28 mouse cellular contexts compared by ENCODE assay signal in genomic region chr11:78594271-78594964, GRCm38 (mm10). TPM values are rescaled to one million over a fixed set of nuclear protein-coding genes. Genes with fewer than 3 reads are reported as not detected.
A peak's percentile ranks its signal among the peaks of the same experiment; 100 is the strongest.
DNase-seq lines count a peak whose midpoint lies in the region; ATAC-seq lines count a peak whose summit lies in the region.
"Had no signal": no experiment of that assay in that cellular context is flagged by ENCODE, and none has a peak within 500 bp of the region (broad histone marks: within the 10 kb centered on the region; RNA-seq: fewer than 3 reads in every experiment).

No protein-coding gene starts in this region.

- H3K27ac ChIP-seq in embryonic facial prominence, embryonic 14.5 days (replicated peaks; ENCODE audit: low read depth, low read length): no peak overlapping the region
- H3K27ac ChIP-seq in embryonic facial prominence, embryonic 10.5 days (replicated peaks): no peak overlapping the region
- peak overlapping the region; percentile 46 for H3K27ac ChIP-seq in heart, embryonic 13.5 days (replicated peaks)
- H3K27ac ChIP-seq in heart, embryonic 16.5 days (ENCODE audit: low read length): peak overlapping the region; percentile 26
- H3K27ac ChIP-seq: embryonic facial prominence, embryonic 15.5 days; gastrocnemius, adult 2 months; heart, adult 2 months; hindbrain, embryonic 14.5 days; hindbrain, postnatal 0 days had no signal

- H3K4me3 ChIP-seq in embryonic facial prominence, embryonic 14.5 days (ENCODE audit: low read depth, low read length): no peak overlapping the region
- H3K4me3 ChIP-seq in embryonic facial prominence, embryonic 10.5 days: no peak overlapping the region
- H3K4me3 ChIP-seq in heart, embryonic 13.5 days: no peak overlapping the region
- no peak overlapping the region for H3K4me3 ChIP-seq in heart, embryonic 16.5 days (ENCODE audit: low read length)
- H3K4me3 ChIP-seq: embryonic facial prominence, embryonic 15.5 days; gastrocnemius, adult 2 months; heart, adult 2 months had no signal

- peaks cover 9% of the 10 kb centered on the region; the same call in 1 of the 2 replicates for H3K4me1 ChIP-seq in embryonic facial prominence, embryonic 14.5 days (ENCODE audit: control insufficient read depth, insufficient read depth, low read length)
- peaks cover 35% of the 10 kb centered on the region for H3K4me1 ChIP-seq in embryonic facial prominence, embryonic 10.5 days
- peaks cover 26% of the 10 kb centered on the region for H3K4me1 ChIP-seq in heart, embryonic 13.5 days
- peaks cover 16% of the 10 kb centered on the region for H3K4me1 ChIP-seq in heart, embryonic 16.5 days (ENCODE audit: control insufficient read depth, insufficient read depth, low read length)

- WGBS in embryonic facial prominence, embryonic 14.5 days: 91% methylated on average over 6 of the region's 6 CpGs
- whole genome bisulfite sequencing in embryonic facial prominence, embryonic 10.5 days: 90% methylated on average over 6 of the region's 6 CpGs
- 45% methylated on average over 6 of the region's 6 CpGs for WGBS in heart, embryonic 13.5 days
- 48% methylated on average over 6 of the region's 6 CpGs for WGBS in heart, embryonic 16.5 days

- ATAC-seq in embryonic facial prominence, embryonic 14.5 days (ENCODE audit: low read depth): peak; percentile 50; the same call in 1 of the 2 replicates
- no peak for ATAC-seq in heart, embryonic 13.5 days (ENCODE audit: extremely low read depth, insufficient number of reproducible peaks, low FRiP score, low TSS enrichment)
- ATAC-seq in heart, embryonic 16.5 days (replicated peaks; ENCODE audit: extremely low read depth, insufficient read depth, low FRiP score): peak; percentile 49; the same call in 1 of the 2 replicates
- ATAC-seq in megakaryocyte progenitor cell, adult 5-6 weeks (replicated peaks; ENCODE audit: poor library complexity): peak; percentile 72
- ATAC-seq: forebrain, embryonic 14.5 days; forebrain, postnatal 0 days; hindbrain, postnatal 0 days; inflammation-experienced regulatory T-cells, adult 6 months; intestine, embryonic 16.5 days had no signal

- intact Hi-C loops in heart, postnatal 14 days (cut with DNase I): no loop called here

- no peaks in the 10 kb centered on the region for H3K27me3 ChIP-seq in embryonic facial prominence, embryonic 14.5 days (replicated peaks; ENCODE audit: control insufficient read depth, insufficient read depth, low read length)
- H3K27me3 ChIP-seq in embryonic facial prominence, embryonic 10.5 days (replicated peaks; ENCODE audit: low read depth, poor library complexity, severe bottlenecking): no peaks in the 10 kb centered on the region
- H3K27me3 ChIP-seq in heart, embryonic 13.5 days (replicated peaks): no peaks in the 10 kb centered on the region
- no peaks in the 10 kb centered on the region for H3K27me3 ChIP-seq in heart, embryonic 16.5 days (ENCODE audit: control insufficient read depth, insufficient read depth, low read length)
- H3K27me3 ChIP-seq: embryonic facial prominence, embryonic 15.5 days had no signal

- no peak overlapping the region for H3K4me2 ChIP-seq in embryonic facial prominence, embryonic 14.5 days (ENCODE audit: low read depth, low read length)
- H3K4me2 ChIP-seq in heart, embryonic 13.5 days: no peak overlapping the region
- H3K4me2 ChIP-seq in heart, embryonic 16.5 days (ENCODE audit: low read depth, low read length): no peak overlapping the region
- H3K4me2 ChIP-seq: embryonic facial prominence, embryonic 15.5 days; hindbrain, embryonic 14.5 days had no signal

- peak; percentile 4 for DNase-seq in embryonic facial prominence, embryonic 14.5 days (ENCODE audit: low spot score)
- no peak for DNase-seq in embryonic facial prominence, embryonic 10.5 days (ENCODE audit: low spot score)
- no peak for DNase-seq in heart, adult 18-20 months
- DNase-seq in heart, postnatal 14 days: no peak
- DNase-seq in adrenal gland, postnatal 14 days: no peak
- DNase-seq: adrenal gland, adult 2 months; adrenal gland, postnatal 25 days; cerebellum, adult 11-12 months; cerebellum, adult 8-10 months; cerebellum, postnatal 10 days; cerebellum, postnatal 36 days; embryo, embryonic 11 days; forebrain, postnatal 0 days; gastrocnemius, adult 2 months; gastrocnemius, postnatal 14 days; heart, adult 2 months; heart, postnatal 36 days; kidney, adult 18-20 months; kidney, adult 9 months had no signal

- no peaks in the 10 kb centered on the region for H3K9me3 ChIP-seq in embryonic facial prominence, embryonic 14.5 days (ENCODE audit: control insufficient read depth, low read length)
- no peaks in the 10 kb centered on the region for H3K9me3 ChIP-seq in embryonic facial prominence, embryonic 10.5 days
- no peaks in the 10 kb centered on the region for H3K9me3 ChIP-seq in heart, embryonic 13.5 days
- H3K9me3 ChIP-seq in heart, embryonic 16.5 days (replicated peaks; ENCODE audit: control insufficient read depth, low read length): no peaks in the 10 kb centered on the region
- H3K9me3 ChIP-seq: embryonic facial prominence, embryonic 15.5 days had no signal

- no peak overlapping the region for H3K9ac ChIP-seq in embryonic facial prominence, embryonic 14.5 days (ENCODE audit: low read depth, low read length)
- no peak overlapping the region for H3K9ac ChIP-seq in heart, embryonic 13.5 days
- H3K9ac ChIP-seq in heart, embryonic 16.5 days (ENCODE audit: low read length): no peak overlapping the region
- H3K9ac ChIP-seq: embryonic facial prominence, embryonic 15.5 days; forebrain, postnatal 0 days; hindbrain, embryonic 14.5 days had no signal

- 0 out of 2 replicates have a peak, but pooled peaks cover 8% of the 10 kb centered on the region for H3K36me3 ChIP-seq in embryonic facial prominence, embryonic 14.5 days (ENCODE audit: control insufficient read depth, insufficient read depth, low read length)
- H3K36me3 ChIP-seq in embryonic facial prominence, embryonic 10.5 days (replicated peaks): peaks cover 14% of the 10 kb centered on the region; the same call in 1 of the 2 replicates
- peaks cover 15% of the 10 kb centered on the region for H3K36me3 ChIP-seq in heart, embryonic 13.5 days
- peaks cover 5% of the 10 kb centered on the region; the same call in 1 of the 2 replicates for H3K36me3 ChIP-seq in heart, embryonic 16.5 days (ENCODE audit: control insufficient read depth, insufficient read depth)
- H3K36me3 ChIP-seq: embryonic facial prominence, embryonic 15.5 days had no signal

RNA-seq across cellular contexts. Expression of gene Tmem97, which starts 43.8 kb away (rescaled TPM):
- polyA plus RNA-seq in embryonic facial prominence, embryonic 14.5 days (2014; fragmentation: Nextera tagmentation; extraction: Ambion mirVana): 86.9 and 88.2 TPM in 2 replicates
- polyA plus RNA-seq in embryonic facial prominence, embryonic 10.5 days (2016; fragmentation: Nextera tagmentation; extraction: Ambion mirVana): 89.6 and 96.6 TPM in 2 replicates
- polyA plus RNA-seq in heart, embryonic 13.5 days (2015; fragmentation: Nextera tagmentation; extraction: Ambion mirVana): 58.3 and 68.1 TPM in 2 replicates
- total RNA-seq in heart, adult 18-20 months (2021): 1 to 10 TPM; 4.2 to 6.1 TPM
- 46.8 and 48.1 TPM in 2 replicates for polyA plus RNA-seq in heart, embryonic 16.5 days (2015; fragmentation: Nextera tagmentation; extraction: Ambion mirVana)
- total RNA-seq in heart, postnatal 14 days (2021): 10 to 100 TPM in 1 of 2 experiments, 1 to 10 TPM in 1; 8.8 to 10.3 TPM
- 102 and 108 TPM in 2 replicates for total RNA-seq in megakaryocyte progenitor cell, adult 5-6 weeks (2015)
- 77.5 and 77.9 TPM in 2 replicates for total RNA-seq in megakaryocyte progenitor cell, adult 5-6 weeks (2017)
- total RNA-seq in adrenal gland, postnatal 14 days (2021): 34.1 and 45.0 TPM in 2 replicates

RNA-seq across cellular contexts. Expression of gene Ift20, which starts 58.3 kb away (rescaled TPM):
- 172 and 178 TPM in 2 replicates for polyA plus RNA-seq in embryonic facial prominence, embryonic 14.5 days (2014; fragmentation: Nextera tagmentation; extraction: Ambion mirVana)
- 84.2 and 95.2 TPM in 2 replicates for polyA plus RNA-seq in embryonic facial prominence, embryonic 10.5 days (2016; fragmentation: Nextera tagmentation; extraction: Ambion mirVana)
- polyA plus RNA-seq in heart, embryonic 13.5 days (2015; fragmentation: Nextera tagmentation; extraction: Ambion mirVana): 95.5 and 107 TPM in 2 replicates
- total RNA-seq in heart, adult 18-20 months (2021): 10 to 100 TPM; 31.9 to 32.6 TPM
- 98.4 and 109 TPM in 2 replicates for polyA plus RNA-seq in heart, embryonic 16.5 days (2015; fragmentation: Nextera tagmentation; extraction: Ambion mirVana)
- 10 to 100 TPM; 48.4 to 50.0 TPM for total RNA-seq in heart, postnatal 14 days (2021)
- total RNA-seq in megakaryocyte progenitor cell, adult 5-6 weeks (2015): 112 and 130 TPM in 2 replicates
- total RNA-seq in megakaryocyte progenitor cell, adult 5-6 weeks (2017): 158 and 160 TPM in 2 replicates
- total RNA-seq in adrenal gland, postnatal 14 days (2021): 81.5 and 90.2 TPM in 2 replicates

RNA-seq across cellular contexts. Expression of gene Tnfaip1, which starts 58.3 kb away (rescaled TPM):
- polyA plus RNA-seq in embryonic facial prominence, embryonic 14.5 days (2014; fragmentation: Nextera tagmentation; extraction: Ambion mirVana): 76.0 and 83.0 TPM in 2 replicates
- 91.6 and 92.4 TPM in 2 replicates for polyA plus RNA-seq in embryonic facial prominence, embryonic 10.5 days (2016; fragmentation: Nextera tagmentation; extraction: Ambion mirVana)
- 71.9 and 77.1 TPM in 2 replicates for polyA plus RNA-seq in heart, embryonic 13.5 days (2015; fragmentation: Nextera tagmentation; extraction: Ambion mirVana)
- total RNA-seq in heart, adult 18-20 months (2021): 10 to 100 TPM; 37.6 to 43.3 TPM
- 70.5 and 78.4 TPM in 2 replicates for polyA plus RNA-seq in heart, embryonic 16.5 days (2015; fragmentation: Nextera tagmentation; extraction: Ambion mirVana)
- 10 to 100 TPM; 47.7 to 50.7 TPM for total RNA-seq in heart, postnatal 14 days (2021)
- total RNA-seq in megakaryocyte progenitor cell, adult 5-6 weeks (2015): 8.9 and 9.3 TPM in 2 replicates
- total RNA-seq in megakaryocyte progenitor cell, adult 5-6 weeks (2017): 4.2 and 5.5 TPM in 2 replicates
- 47.9 and 49.4 TPM in 2 replicates for total RNA-seq in adrenal gland, postnatal 14 days (2021)

Comparison
In these comparisons a context has a peak if more than half of its experiments do, and no peak if none do; other contexts are left out.
1. H3K27ac ChIP-seq: peak in heart, embryonic 13.5 days (single experiment) and heart, embryonic 16.5 days (single experiment); none in embryonic facial prominence, embryonic 14.5 days (single experiment) and embryonic facial prominence, embryonic 10.5 days (single experiment).